Mouse (Mus musculus) cerebellum, adult (tissue): Measurements from ENCODE around the gene Ccdc175.

Source experiments
- ATAC-seq: cut with Nextera tagmentation; 2 replicates; pipeline ENCODE4 v1.9.2; 2017; ENCODE audit warnings: mild to moderate bottlenecking, moderate library complexity, mixed read lengths; ENCODE audit not compliant: insufficient number of reproducible peaks, low FRiP score, low TSS enrichment

Gene Ccdc175

GRCm38 (mm10) chr12:72104525-72105281 is 80.1 kb downstream of the Ccdc175 start:
- peak; percentile 61; the same call in 1 of the 2 replicates for ATAC-seq

GRCm38 (mm10) chr12:72104027-72104426 is 80.8 kb downstream of the Ccdc175 start:
- ATAC-seq: no peak

- ATAC-seq: no peak
These were observed 82.1 kb downstream of the Ccdc175 start for GRCm38 (mm10) chr12:72102776-72103175.

GRCm38 (mm10) chr12:72096966-72097365 is 87.9 kb downstream of the Ccdc175 start:
- no peak for ATAC-seq

- no peak for ATAC-seq
These were observed 95.0 kb downstream of the Ccdc175 start for GRCm38 (mm10) chr12:72089802-72090201.

- peak; percentile 47 for ATAC-seq
These were observed 98.5 kb downstream of the Ccdc175 start for GRCm38 (mm10) chr12:72086166-72086825.

- peak; percentile 93 for ATAC-seq
These were observed 99.3 kb downstream of the Ccdc175 start, which contains the start of the genes L3hypdh and Jkamp for GRCm38 (mm10) chr12:72085329-72086165. L3hypdh (minus strand) TSS chr12:72085439. Jkamp (plus strand) TSS chr12:72085589.

GRCm38 (mm10) chr12:72085024-72085328 is 99.9 kb downstream of the Ccdc175 start:
- peak; percentile 34 for ATAC-seq

- peak; percentile 21; the same call in 1 of the 2 replicates for ATAC-seq
These were observed 100.4 kb downstream of the Ccdc175 start for GRCm38 (mm10) chr12:72084261-72085023.

GRCm38 (mm10) chr12:72083265-72083664 is 101.6 kb downstream of the Ccdc175 start:
- no peak for ATAC-seq

- no peak for ATAC-seq
These were observed 102.5 kb downstream of the Ccdc175 start for GRCm38 (mm10) chr12:72082370-72082769.

GRCm38 (mm10) chr12:72081961-72082360 is 102.9 kb downstream of the Ccdc175 start:
- ATAC-seq: no peak

- ATAC-seq: no peak
These were observed 106.6 kb downstream of the Ccdc175 start for GRCm38 (mm10) chr12:72078248-72078647.

- ATAC-seq: peak; percentile 88
These were observed 114.2 kb downstream of the Ccdc175 start, which contains the start of gene Gpr135 for GRCm38 (mm10) chr12:72070327-72071269. Gpr135 (minus strand) TSS chr12:72071125.

GRCm38 (mm10) chr12:72069626-72070326 is 115.1 kb downstream of the Ccdc175 start:
- ATAC-seq: no peak; the same call in none of the 2 replicates

- ATAC-seq: no peak
These were observed 127.0 kb downstream of the Ccdc175 start for GRCm38 (mm10) chr12:72057780-72058179.

- no peak for ATAC-seq
These were observed 131.0 kb downstream of the Ccdc175 start for GRCm38 (mm10) chr12:72053851-72054250.

GRCm38 (mm10) chr12:72053303-72053702 is 131.5 kb downstream of the Ccdc175 start:
- no peak for ATAC-seq
